Mouse (Mus musculus) CH12.LX (cell line): ENCODE measurements around the gene Prr5. TPM values are rescaled to one million over a fixed set of nuclear protein-coding genes. Genes with fewer than 3 reads are reported as not detected.

Experiments
- DNase-seq: peaks from one replicate; pipeline ENCODE4 v3.0.0-alpha.2; 2013; ENCODE audit errors: extremely low read depth
- H3K27ac ChIP-seq: 2 replicates; pipeline ENCODE4 v1.5.1; 2012; ENCODE audit warnings: low read depth, mild to moderate bottlenecking, control low read depth, moderate library complexity; ENCODE audit not compliant: insufficient read depth
- H3K27me3 ChIP-seq: replicated peaks from 2 replicates; pipeline ENCODE3; 2012; ENCODE audit warnings: inconsistent platforms
- H3K36me3 ChIP-seq, 2 experiments: replicated peaks in 1 of 2; 2 replicates each; pipeline versions ENCODE3 to v1.6.1; 2012; ENCODE audit warnings: inconsistent platforms in 1 of 2, low read length in 1 of 2, mild to moderate bottlenecking in 1 of 2, mixed read lengths in 1 of 2, moderate library complexity in 1 of 2; ENCODE audit not compliant: control insufficient read depth in 1 of 2, insufficient read depth in 1 of 2
- H3K4me1 ChIP-seq, 2 experiments: 2 replicates each; pipeline ENCODE4 v1.6.1; 2012; ENCODE audit warnings: inconsistent platforms in 1 of 2, moderate library complexity in 1 of 2; ENCODE audit not compliant: insufficient read depth in 2 of 2, control insufficient read depth in 1 of 2
- H3K4me2 ChIP-seq: 2 replicates; pipeline ENCODE4 v1.6.1; 2012; ENCODE audit warnings: low read depth, mild to moderate bottlenecking, control low read depth; ENCODE audit not compliant: poor library complexity, insufficient read depth, severe bottlenecking
- H3K4me3 ChIP-seq, 3 experiments: fragments of 150-350 bp in 1 of 3; sonication (generic) in 1 of 3; replicated peaks in 1 of 3; 2 replicates each; pipeline versions ENCODE3 to v1.5.1; 2011 to 2012; ENCODE audit warnings: low read depth in 2 of 3, low read length in 2 of 3, mild to moderate bottlenecking in 2 of 3, moderate library complexity in 2 of 3, control low read depth in 1 of 3, improper control_type of control experiment in 1 of 3, inconsistent platforms in 1 of 3, mixed read lengths in 1 of 3; ENCODE audit not compliant: poor library complexity in 1 of 3
- H3K79me2 ChIP-seq: replicated peaks from 2 replicates; pipeline ENCODE4 v1.6.1; 2012; ENCODE audit warnings: mild to moderate bottlenecking, moderate library complexity; ENCODE audit not compliant: control insufficient read depth, poor library complexity, insufficient read depth, severe bottlenecking; ENCODE audit errors: extremely low read depth
- H3K9ac ChIP-seq: 2 replicates; pipeline ENCODE4 v1.6.1; 2012; ENCODE audit warnings: low read depth, mild to moderate bottlenecking, control low read depth, moderate library complexity; ENCODE audit not compliant: insufficient read depth
- H3K9me3 ChIP-seq: replicated peaks from 2 replicates; pipeline ENCODE3; 2012; ENCODE audit warnings: low read length, inconsistent platforms, mixed read lengths
- CHD1 ChIP-seq: IDR thresholded peaks from 2 replicates; pipeline ENCODE4 v1.6.1; 2012; ENCODE audit warnings: low read depth, low read length, improper control_type of control experiment, inconsistent platforms
- CHD2 ChIP-seq: IDR thresholded peaks from 2 replicates; pipeline ENCODE4 v1.6.1; 2011; ENCODE audit warnings: low read length, improper control_type of control experiment
- CTCF ChIP-seq, 2 experiments: IDR thresholded peaks in 1 of 2; conservative IDR thresholded peaks in 1 of 2; 2 replicates each; pipeline ENCODE4 v1.5.1; 2011 to 2012; ENCODE audit warnings: low read depth in 2 of 2, low read length in 2 of 2, improper control_type of control experiment in 1 of 2, inconsistent platforms in 1 of 2, mild to moderate bottlenecking in 1 of 2, moderate library complexity in 1 of 2
- ETS1 ChIP-seq: conservative IDR thresholded peaks from 2 replicates; pipeline ENCODE4 v1.6.1; 2012; ENCODE audit warnings: low read depth, mild to moderate bottlenecking, inconsistent platforms, low read length, improper control_type of control experiment, moderate library complexity
- GABPA ChIP-seq: IDR thresholded peaks from 2 replicates; pipeline ENCODE4 v1.6.1; 2012; ENCODE audit warnings: low read depth, low read length, improper control_type of control experiment, inconsistent platforms; ENCODE audit not compliant: insufficient replicate concordance
- JUN ChIP-seq: IDR thresholded peaks from 2 replicates; pipeline ENCODE4 v1.6.1; 2011; ENCODE audit warnings: low read depth, mild to moderate bottlenecking, low read length, improper control_type of control experiment, moderate library complexity; ENCODE audit not compliant: insufficient read depth
- JUND ChIP-seq: conservative IDR thresholded peaks from 2 replicates; pipeline ENCODE4 v1.6.1; 2011; ENCODE audit warnings: low read depth, low read length, improper control_type of control experiment
- KAT2A ChIP-seq: IDR thresholded peaks from 2 replicates; pipeline ENCODE4 v1.6.1; 2012; ENCODE audit warnings: low read length, improper control_type of control experiment, inconsistent platforms; ENCODE audit not compliant: insufficient replicate concordance
- MAZ ChIP-seq: IDR thresholded peaks from 2 replicates; pipeline ENCODE4 v1.6.1; 2012; ENCODE audit warnings: low read depth, mild to moderate bottlenecking, inconsistent platforms, low read length, improper control_type of control experiment, moderate library complexity
- MEF2A ChIP-seq: IDR thresholded peaks from 2 replicates; pipeline ENCODE4 v1.6.1; 2014; ENCODE audit warnings: low read depth, mild to moderate bottlenecking, inconsistent platforms, low read length, improper control_type of control experiment, borderline replicate concordance
- NELFE ChIP-seq: IDR thresholded peaks from 2 replicates; pipeline ENCODE4 v1.6.1; 2011; ENCODE audit warnings: low read depth, low read length, improper control_type of control experiment
- NRF1 ChIP-seq: IDR thresholded peaks from 2 replicates; pipeline ENCODE4 v1.6.1; 2014; ENCODE audit warnings: low read depth, mild to moderate bottlenecking, inconsistent platforms, low read length, improper control_type of control experiment, moderate library complexity
- PAX5 ChIP-seq: IDR thresholded peaks from 2 replicates; pipeline ENCODE4 v1.6.1; 2012; ENCODE audit warnings: low read length, inconsistent platforms, mixed read lengths
- POLR2AphosphoS2 ChIP-seq: IDR thresholded peaks from 2 replicates; pipeline ENCODE4 v1.6.1; 2011; ENCODE audit warnings: low read depth, low read length, improper control_type of control experiment
- SIN3A ChIP-seq: IDR thresholded peaks from 2 replicates; pipeline ENCODE4 v1.6.1; 2012; ENCODE audit warnings: low read length, improper control_type of control experiment, inconsistent platforms
- TBP ChIP-seq: conservative IDR thresholded peaks from 2 replicates; pipeline ENCODE4 v1.6.1; 2011; ENCODE audit warnings: low read depth, low read length, improper control_type of control experiment
- ZC3H11A ChIP-seq: IDR thresholded peaks from 2 replicates; pipeline ENCODE4 v1.6.1; 2012; ENCODE audit warnings: low read depth, mild to moderate bottlenecking, inconsistent platforms, low read length, improper control_type of control experiment
- ZMIZ1 ChIP-seq: IDR thresholded peaks from 2 replicates; pipeline ENCODE4 v1.6.1; 2012; ENCODE audit warnings: low read depth, mild to moderate bottlenecking, inconsistent platforms, low read length, improper control_type of control experiment
- dilution Hi-C: fragments of 300-500 bp; cut with MboI; formaldehyde crosslinking; loops from 2 replicates; pipeline ENCODE4 v1.14.3; 2020; ENCODE audit warnings: low sequenced_read_pairs; ENCODE audit not compliant: extremely low pct_unique_long_range_greater_than_20kb, extremely low pct_ligation_motif_present
- in situ Hi-C: fragments of 300-500 bp; cut with MboI; formaldehyde crosslinking; loops from 3 replicates; pipeline ENCODE4 v1.14.3; 2019; ENCODE audit warnings: low sequenced_read_pairs, low pct_ligation_motif_present, low pct_unique_long_range_greater_than_20kb, mixed read lengths
- polyA plus RNA-seq: library from polyadenylated mRNA; unstranded; fragments of >175 nt; gene quantifications from 2 replicates; pipeline ENCODE4 v1.2.1, GENCODE M21; 2012; ENCODE audit warnings: low read depth; ENCODE audit not compliant: insufficient read length
- total RNA-seq, 2 experiments: library from RNA; depleted of rRNA; stranded (reverse); fragments of 300-350 nt in 1 of 2; fragments of >200 nt in 1 of 2; gene quantifications; 2 replicates each; pipeline ENCODE4 v1.2.3; 2012 to 2014

Gene Prr5
- total and polyA plus RNA-seq, 3 experiments, result 11.6 to 68.2 (median 19.7) TPM

DNA sequence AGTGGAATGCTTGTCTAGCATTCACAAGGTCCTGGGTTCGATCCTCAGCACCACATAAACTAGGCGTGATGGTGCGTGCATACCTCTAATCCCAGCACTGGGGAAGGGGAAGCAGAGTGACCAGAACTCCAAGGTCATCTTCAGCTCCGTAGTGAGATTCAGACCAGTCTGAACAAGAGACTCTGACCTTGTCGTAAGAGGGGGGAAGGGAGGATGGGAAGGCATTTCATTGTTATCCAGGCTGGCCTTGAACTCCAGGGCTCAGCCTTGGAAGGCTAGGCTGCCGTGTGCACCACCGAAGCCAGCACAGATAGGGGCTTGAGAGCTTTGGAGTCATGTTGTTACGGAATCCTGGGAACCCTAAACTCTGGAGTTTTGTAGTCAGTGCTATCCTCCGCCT lies 3.8 kb upstream of the Prr5 start:
- Histone ChIP-seq H3K4me2 (no peak overlapping the region), H3K9me3 (no peaks in the 10 kb centered on the region), H3K27ac (no peak overlapping the region), H3K4me1 (peaks cover 4 to 8% of the 10 kb centered on the region in 2 experiments), H3K79me2 (no peaks in the 10 kb centered on the region), H3K4me3 (no peak overlapping the region), H3K27me3 (peaks cover 83% of the 10 kb centered on the region), H3K9ac (no peak overlapping the region), H3K36me3 (no peaks in the 10 kb centered on the region)
- no peak for TF ChIP-seq NRF1
- no peak for TF ChIP-seq CHD1
- TF ChIP-seq SIN3A, result no peak
- TF ChIP-seq TBP, result no peak
- no peak for TF ChIP-seq CTCF (conservative IDR thresholded peaks at IDR 0.05 in 1 of 2, IDR thresholded peaks at IDR 0.05 in 1 of 2; ENCODE audit: low read depth in 2 of 2, low read length in 2 of 2)
- no peak for TF ChIP-seq JUND
- no peak for TF ChIP-seq GABPA
- no peak for TF ChIP-seq POLR2AphosphoS2
- TF ChIP-seq JUN, result no peak
- TF ChIP-seq ZMIZ1, result no peak
- no peak for TF ChIP-seq NELFE
- TF ChIP-seq MAZ, result no peak
- no peak for TF ChIP-seq ZC3H11A
- dilution Hi-C loops (no loop called here), in situ Hi-C loops (loop anchor here (5.0 kb wide), 1 partner anchor 37 kb away; no protein-coding TSS in a partner anchor)
- no peak for DNase-seq

DNA sequence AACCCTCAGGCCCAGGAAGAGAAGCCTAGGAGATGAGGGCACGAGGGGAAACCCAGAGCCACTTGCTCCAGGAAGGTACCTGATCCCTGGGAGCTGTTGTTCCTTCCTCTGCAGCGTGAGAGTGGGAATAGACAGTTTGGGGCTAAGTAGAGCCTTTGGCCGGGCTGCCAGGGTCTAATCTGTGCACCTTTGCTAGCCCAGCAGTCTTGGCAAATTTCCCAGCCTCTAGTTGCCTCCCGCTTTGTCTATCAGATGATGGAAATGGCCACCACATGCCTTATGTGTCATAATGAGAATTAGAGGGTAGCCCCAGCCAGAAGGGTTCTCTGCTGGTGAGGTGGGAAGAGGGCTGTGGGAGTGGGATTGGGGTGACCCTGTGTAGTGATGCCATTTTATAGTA lies 3.4 kb upstream of the Prr5 start:
- H3K27me3 ChIP-seq, result peaks cover 86% of the 10 kb centered on the region
- H3K79me2 ChIP-seq, result no peaks in the 10 kb centered on the region
- H3K4me2 ChIP-seq, result no peak overlapping the region
- no peaks in the 10 kb centered on the region for H3K9me3 ChIP-seq
- no peak overlapping the region for H3K9ac ChIP-seq
- no peak for TF ChIP-seq NELFE
- no peak for TF ChIP-seq KAT2A
- TF ChIP-seq MEF2A, result no peak
- TF ChIP-seq CHD2, result no peak
- no peak for TF ChIP-seq ETS1
- TF ChIP-seq POLR2AphosphoS2, result no peak
- no peak for TF ChIP-seq PAX5
- TF ChIP-seq, all 38 proteins: peak for 0
- Histone ChIP-seq H3K4me3 (no peak overlapping the region), H3K27ac (no peak overlapping the region), H3K4me1 (peaks cover 4 to 8% of the 10 kb centered on the region in 2 experiments), H3K36me3 (no peaks in the 10 kb centered on the region)
- dilution Hi-C loops (no loop called here), in situ Hi-C loops (loop anchor here (5.0 kb wide), 1 partner anchor 36 kb away; no protein-coding TSS in a partner anchor)
- no peak for DNase-seq
